Mouse (Mus musculus) small intestine, adult 2 months (tissue): ENCODE measurements around the gene Kcnip3.

Source experiments
- CTCF ChIP-seq: fragments of 200-500 bp; IDR thresholded peaks from 2 replicates; pipeline ENCODE4 v1.5.1; 2012; ENCODE audit warnings: low read depth, mild to moderate bottlenecking, control low read depth, inconsistent platforms, low read length, moderate library complexity, mixed read lengths; ENCODE audit not compliant: insufficient replicate concordance, insufficient read length; ENCODE audit errors: extremely low read depth
- POLR2A ChIP-seq: fragments of 200-500 bp; IDR thresholded peaks from 2 replicates; pipeline ENCODE4 v1.6.1; 2012; ENCODE audit warnings: low read depth, mild to moderate bottlenecking, control low read depth, inconsistent platforms, low read length, moderate library complexity

GRCm38 (mm10) chr2:127507077-127507774 lies 14.7 kb downstream of the Kcnip3 start:
- TF ChIP-seq CTCF (peak; percentile 87; the same call in 1 of the 2 replicates), POLR2A (no peak)
